Mouse (Mus musculus) spleen, postnatal 10 days (tissue): ENCODE results near the gene Ddx58.

Experiments used
- DNase-seq, 2 experiments: peaks; one replicate each; pipeline ENCODE4 v3.0.0; 2021 to 2022; ENCODE audit warnings: low spot score in 2 of 2

Ddx58 gene

DNA sequence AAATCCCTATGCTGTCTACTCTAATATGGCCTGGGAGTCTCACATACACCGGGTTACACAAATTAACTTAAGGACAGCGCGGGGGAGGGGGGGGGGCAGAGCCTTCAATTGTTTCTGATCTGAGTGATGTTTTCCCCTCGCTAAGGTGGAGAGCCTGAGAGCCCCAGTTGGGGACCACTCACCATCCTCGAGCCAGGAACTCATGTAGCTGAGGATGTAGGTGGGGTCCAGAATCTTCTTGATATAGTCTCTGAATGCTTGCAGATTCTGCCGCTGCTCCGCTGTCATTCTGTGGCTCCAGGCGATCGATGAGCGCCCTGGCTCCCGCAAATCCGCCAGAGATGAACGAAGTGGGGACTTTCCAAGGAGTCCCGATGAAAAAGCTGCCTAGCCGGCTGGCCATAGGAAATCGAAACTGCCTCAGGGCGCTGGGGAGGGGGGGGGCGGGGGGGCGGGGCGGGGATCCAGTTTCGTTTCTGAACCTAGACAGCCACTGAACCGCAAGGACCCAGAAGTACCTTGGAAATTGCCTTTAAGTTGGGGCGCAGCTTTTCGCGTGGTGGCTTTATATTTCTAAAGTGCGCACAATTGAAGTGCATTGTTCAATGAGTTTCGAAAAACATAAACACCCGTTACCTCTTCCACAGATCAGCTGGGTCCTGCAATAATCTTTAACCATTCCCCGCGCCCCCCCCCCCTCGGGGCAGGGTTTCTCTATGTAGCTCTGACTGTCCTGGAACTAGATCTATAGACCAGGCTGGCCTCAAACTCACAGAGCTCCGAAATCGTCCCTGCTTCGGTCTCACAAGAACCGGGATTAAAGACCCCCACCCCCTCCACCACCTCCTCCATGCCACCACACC, at the start of gene Ddx58:
Gene Ddx58 (minus strand): TSS at position 420 of the 863 bp plus-strand sequence.
- peak; percentile 35 to 37 for DNase-seq

DNA sequence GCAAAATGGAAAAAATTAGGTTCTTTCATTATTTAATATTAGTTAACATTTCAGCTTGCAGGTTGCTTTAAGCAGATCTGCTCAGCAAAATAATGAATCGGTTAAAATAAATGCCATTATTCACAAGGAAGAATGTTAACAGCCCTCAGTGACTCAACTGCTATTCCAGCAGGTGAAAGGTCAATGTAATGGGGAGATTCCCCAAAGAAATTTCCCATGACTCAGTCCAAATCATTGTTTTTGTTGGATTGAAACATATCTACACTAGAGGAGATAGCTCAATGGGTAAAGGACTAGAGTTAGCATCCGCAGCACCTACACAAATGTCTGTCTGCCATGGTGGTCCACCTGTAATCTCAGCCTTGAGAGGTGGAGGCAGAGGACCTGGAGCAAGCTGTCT, 49.4 kb upstream of the Ddx58 start:
- DNase-seq = no peak

DNA sequence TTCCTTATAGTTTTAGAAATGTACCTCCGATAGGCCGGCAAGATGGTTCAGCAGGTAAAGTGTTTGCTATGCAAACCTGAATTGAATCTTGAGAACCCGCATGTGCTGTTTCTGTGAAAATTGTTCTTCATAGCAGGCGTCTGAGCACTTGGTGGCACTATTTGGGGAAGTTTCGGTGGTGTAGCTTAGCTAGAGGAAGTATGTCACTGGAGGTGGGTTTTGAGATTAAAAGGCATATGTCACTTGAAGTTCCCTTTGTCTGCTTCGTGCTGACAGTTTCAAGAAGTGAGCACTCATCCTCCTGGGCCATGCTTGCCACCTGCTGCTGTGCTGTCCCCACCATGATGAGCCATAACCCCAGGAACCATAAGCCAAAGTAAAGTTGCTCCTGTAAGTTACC, 47.8 kb upstream of the Ddx58 start:
- no peak for DNase-seq

DNA sequence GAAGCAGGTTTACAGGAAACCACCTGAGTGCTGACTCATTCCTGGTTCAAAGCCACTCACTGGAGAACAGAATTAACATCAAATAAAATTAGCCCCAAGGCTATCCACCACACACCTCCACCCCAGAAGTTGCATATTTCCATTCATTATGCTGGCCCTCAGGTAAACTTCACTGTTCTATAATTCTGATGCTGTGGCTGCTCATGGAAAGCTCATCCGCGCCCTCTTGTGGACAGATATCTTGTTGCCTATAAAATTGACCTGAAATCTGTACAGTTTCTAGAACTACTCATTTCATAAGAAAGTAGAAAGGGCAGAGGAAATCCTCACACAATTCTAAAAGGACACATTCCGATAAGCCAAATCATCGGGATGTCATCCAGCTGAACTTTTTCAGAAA, 46.0 kb upstream of the Ddx58 start:
- DNase-seq = peak; percentile 47 to 80

DNA sequence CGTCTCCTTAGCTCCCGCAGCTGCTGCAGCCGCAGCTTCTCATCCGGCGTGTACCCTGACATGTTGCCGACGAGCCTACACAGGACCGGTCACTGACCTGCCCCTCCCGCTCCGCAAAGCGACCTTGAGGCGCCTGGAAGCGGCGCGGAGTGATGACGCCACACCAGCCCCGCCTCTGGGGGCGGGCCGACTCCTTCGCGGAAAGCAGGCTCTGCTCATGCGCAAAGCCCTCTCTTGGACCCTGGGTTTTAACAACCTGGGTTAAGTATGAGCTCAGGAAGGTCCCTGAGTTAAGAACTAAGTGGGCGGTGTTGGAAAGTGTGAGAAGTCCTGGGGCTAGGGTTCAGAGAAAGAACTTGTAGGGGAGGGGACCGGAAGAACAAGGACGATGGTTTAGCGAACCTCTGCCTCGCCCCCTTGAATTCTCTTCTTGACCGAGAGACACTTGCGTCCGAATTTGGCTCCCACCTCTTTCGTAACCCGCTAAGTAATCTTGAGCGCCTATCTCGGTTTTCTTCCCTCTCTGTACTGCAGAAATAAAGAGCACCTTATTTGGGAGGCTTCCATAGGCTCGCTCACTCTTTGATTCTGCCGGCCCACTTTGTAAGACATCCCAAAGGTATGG, 39.8 kb upstream of the Ddx58 start, which contains the start of gene Ndufb6:
Gene Ndufb6 (minus strand): TSS at position 146 of the 625 bp plus-strand sequence.
- peak; percentile 95 to 97 for DNase-seq

DNA sequence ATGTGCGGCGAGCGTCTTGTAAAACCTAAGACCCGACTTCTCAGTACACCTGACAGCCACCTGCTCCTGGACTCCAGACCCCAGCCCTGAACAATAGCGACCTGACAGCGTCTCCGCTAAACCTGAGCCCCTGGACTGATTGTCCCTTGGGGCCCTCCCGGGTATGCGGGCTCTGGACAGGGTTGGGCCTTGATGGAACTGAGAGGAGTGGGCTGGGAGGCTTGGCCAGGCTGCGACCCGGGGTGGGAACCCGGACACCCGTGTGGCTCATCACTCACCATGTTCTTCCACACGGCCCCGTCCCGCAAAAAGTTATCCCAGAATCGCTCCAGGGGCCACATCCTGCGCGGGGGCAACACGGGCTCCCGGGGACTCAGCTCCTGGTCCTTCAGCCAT, 39.2 kb upstream of the Ddx58 start:
- DNase-seq = no peak

DNA sequence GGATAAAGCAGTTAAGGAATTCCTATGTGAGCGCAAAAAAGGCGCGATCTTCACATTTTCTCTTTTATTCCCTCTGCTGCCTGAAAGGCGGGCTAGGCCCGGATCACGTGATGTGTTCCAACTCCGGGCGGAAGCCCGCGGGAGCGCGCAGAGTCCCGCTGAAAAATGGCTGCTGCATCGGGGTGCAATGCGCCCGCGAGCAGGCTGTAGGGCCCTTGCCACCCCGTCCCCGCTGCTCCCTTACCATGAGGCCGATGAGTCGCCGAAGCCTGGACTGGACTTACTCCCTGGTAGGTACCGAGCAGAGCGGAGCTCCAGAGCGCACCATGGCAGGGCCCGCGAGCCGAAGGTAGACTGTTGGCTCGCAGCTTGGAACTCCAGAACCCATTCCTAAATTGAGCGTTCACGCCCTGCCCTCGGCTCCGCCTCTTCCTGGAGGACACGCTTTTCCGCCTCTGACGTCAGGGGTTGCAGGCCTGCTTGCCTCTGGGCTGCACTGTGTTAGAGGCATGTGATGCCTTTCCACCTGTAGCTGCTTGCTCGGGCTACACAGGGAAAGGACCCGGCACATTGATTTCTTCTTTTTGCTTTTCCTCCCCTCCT, 29.9 kb upstream of the Ddx58 start, which contains the start of the genes Smim27 and Topors:
Gene Smim27 (plus strand): TSS at position 150 of the 603 bp plus-strand sequence.
Gene Topors (minus strand): TSS at position 421 of the 603 bp plus-strand sequence.
- peak; percentile 91 for DNase-seq

DNA sequence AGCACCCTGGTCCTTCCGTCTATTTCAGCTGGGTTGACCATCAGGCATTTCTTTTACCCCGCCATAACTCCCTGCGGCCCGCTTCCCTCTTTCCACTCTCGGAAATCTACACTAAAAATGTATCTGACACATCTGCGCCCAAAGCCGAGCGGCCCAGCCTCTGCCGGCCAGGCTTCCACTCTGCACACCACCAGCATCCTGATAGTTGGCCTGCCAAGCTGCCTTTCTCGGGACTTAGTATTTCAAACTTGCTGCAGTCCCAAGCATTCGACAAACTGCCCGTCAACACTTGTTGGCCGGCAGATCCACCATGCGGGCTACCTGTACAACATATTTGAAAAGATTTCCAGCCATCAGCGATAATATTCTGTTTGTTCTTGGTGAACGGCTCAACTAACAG, 29.2 kb upstream of the Ddx58 start:
- DNase-seq = peak in 1 of 2 experiments; percentile 52

DNA sequence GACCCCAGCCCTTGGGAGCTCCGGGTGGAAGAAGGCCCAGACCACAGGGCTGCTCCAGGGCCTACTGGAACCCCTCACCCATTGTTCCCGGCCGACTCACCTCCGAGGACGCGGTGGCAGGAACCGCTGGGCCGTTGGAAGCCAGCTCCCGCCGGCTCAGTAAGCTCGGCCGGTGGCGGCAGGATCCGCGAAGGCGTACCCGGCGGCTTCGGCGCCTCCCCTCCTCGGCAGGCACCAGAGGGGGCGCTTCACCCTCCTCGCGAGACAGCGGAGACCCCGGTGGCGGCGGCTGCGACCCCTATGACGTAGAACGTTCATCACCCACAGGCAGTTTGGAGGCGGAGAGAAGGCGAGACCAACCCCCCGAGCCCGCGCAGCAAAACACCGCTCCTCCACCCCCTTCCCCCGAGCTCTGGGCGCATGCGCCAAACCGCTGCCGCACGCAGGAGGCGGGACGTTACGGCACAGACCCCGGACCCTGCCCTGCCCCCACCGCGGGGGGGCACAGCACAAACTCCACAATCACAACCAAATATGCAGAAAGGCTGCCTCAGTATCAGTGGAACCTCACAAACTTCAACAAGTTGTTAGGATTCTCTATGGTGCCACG, 28.7 kb upstream of the Ddx58 start:
- DNase-seq = peak; percentile 88 to 91

DNA sequence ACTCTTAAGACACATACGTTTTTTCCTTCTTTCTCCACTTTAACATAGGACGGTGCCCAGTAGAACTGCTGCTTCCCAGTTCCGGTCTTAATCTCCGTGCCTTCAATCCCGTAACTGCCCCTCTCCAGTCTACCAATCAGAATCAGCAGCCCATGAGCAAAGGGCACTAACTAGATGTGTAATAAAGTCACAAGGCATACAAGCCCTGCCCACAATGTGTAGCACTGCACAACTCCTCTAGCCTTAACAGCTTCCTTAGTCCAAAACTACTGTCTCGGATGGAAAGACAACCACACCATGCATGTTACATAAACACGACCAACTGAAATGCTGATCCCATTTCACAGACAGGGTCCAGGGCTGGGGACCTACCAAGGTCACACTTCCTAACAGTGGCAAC, 28.1 kb upstream of the Ddx58 start:
- no peak for DNase-seq

DNA sequence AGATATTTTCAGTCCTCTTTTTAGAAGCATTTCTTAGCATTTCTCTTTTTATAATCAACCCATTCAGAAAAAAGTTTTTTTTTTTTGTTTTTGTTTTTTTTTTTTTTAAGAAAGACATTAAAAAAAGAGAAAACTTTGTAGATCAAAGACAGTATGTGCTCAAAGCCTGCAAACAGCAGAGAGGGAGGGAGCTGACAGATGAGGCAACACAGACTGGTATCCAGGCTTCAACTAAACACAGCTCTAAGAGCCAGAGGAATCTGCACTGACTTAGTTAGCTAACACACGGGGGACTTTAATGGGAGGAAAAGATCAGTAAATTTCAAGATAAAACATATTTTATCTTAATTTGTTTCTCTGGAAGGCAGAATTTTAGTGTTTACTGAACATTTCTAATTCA, 24.7 kb upstream of the Ddx58 start:
- DNase-seq = no peak

DNA sequence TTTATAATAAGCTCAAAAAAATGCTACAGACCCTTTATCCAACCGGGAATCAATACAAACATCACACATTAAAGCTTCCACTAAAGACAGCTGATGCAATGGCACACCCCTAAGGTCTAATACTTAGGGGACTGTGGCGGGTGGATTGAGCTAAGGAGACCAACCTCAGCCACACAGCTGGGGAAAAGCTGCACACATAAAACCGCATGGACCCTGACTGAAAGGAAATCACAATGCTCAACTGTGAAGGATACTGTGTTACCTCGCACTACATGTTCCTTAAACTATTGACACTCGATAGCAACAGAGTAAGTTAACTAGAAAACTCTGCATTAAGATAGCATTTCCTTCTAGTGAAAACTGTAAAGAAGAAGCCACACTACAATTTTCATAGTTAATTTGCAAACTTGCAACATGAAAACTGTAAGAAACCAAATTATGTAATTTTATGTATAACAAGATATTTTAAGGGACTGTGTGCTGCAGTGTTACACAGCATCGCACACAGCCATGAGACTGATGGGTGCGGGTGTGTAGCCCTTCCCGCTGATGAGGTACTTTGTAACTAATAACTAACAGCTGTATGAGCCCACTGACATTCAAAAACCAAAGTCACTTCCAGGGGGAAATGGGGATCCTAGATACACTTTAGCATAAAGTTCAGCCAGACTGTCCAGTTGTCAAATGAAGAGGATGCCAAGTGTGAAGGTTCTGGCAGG, 14.9 kb upstream of the Ddx58 start:
- DNase-seq = no peak

DNA sequence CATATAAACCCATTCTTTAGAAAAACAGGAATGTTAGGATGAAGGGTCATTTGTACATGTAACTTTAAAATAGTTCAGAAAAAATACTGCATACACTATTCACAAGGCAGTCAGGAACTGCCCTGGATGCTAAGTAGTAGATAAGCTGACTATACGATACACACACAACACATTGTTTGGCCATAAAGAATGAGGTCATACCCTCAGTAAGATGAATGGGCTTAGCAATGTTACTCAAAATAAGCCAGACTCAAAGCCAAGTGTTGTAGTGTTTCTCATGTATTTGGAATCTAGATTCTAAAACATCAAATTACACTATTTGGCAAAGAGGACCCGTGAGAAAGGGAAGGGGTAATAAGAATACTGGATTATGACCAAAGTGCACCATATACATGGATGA, 14.1 kb upstream of the Ddx58 start:
- no peak for DNase-seq

DNA sequence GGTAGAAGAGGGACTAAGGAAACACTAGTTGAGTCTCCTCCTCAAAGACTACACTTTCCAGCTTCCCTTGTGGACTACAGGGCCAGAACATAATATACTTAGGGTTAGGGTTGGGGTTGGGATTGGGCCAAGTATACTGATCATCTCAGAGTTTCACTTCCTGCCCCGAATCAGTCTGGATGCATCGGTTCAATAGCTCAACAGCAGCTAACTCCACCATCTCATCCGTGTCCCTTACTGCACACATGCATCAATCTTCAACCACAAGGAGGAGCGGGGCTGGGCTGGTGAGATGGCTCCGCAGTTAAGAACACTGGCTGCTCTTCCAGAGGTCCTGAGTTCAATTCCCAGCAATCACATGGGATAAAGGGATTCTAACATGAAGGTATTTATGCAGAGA, 11.4 kb upstream of the Ddx58 start:
- no peak for DNase-seq

DNA sequence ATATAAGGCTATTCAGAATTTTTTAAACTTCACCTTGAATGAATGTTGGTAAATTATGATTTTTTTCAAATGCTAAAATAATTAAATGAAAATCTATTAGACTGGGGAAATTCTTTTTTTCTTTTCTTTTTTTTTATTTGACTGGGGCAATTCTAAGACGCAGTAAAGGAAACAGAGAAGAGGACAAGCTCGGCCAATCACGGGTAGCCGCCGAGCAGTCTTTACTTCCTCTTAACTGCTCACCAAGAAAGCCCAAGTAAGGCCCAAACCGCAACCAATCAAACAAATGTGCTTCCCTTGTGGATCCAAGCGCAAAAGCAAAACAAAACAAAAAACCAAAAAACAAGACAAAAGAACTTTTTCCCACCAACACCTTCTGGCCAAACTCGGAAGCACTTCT, 4.4 kb upstream of the Ddx58 start:
- DNase-seq = peak in 1 of 2 experiments; percentile 35

DNA sequence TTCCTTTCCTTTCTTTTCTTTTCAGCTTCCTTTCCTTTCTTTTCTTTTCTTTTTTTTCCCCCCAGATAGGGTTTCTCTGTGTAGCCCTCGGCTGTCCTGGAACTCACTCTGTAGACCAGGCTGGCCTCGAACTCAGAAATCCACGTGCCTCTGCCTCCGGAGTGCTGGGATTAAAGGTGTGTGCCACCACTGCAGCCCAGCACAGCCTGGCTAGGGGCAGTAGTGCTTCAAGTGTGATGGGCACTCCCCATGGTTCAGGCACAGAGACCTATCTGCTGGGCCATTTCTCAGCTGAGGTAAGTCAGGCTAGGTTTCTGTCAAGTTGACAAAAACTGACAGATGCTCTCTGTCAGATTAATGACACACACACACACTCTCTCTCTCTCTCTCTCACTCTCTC, 3.4 kb upstream of the Ddx58 start:
- no peak for DNase-seq

DNA sequence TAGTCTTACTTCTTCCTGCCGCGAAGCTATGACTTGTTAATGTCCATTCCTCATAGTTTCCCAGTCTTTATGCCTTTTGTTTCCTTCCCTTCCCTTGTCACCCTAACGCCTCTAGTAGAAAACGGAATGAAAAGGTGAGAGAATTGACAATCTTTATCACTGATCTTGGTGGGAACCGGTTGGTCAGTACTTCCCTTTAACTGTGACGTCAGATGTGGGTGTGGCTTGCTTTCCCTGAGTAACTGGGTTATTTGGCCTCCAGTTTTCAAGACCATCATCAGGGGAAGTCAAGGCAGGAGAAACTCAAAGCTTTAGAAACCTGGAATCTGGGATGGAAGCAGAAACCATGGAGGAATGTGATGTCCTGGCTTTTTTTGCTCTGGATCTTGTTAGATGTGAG, 2.3 kb upstream of the Ddx58 start:
- DNase-seq = no peak

DNA sequence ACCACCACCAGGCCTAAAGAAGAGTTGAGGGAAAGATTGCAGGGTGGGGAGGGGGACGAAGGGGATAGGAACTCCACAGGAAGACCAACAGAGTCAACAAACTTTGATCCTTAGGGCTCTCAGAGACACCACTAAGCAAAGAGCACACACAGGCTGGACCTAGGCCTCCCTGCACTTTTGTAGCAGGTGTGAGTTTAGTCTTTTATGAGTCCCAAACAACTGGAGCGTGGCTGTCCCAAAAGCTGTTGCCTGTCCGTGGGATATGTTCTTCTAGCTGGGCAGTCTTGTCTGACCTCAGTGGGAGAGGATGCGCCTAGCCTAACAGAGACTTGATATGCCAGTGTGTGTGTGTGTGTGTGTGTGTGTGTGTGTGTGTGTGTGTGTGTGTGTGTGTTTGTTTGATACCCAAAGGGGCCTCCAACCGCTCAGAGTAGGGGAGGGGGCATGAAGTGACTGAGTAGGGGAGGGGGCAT, 680 bp upstream of the Ddx58 start:
- no peak for DNase-seq

DNA sequence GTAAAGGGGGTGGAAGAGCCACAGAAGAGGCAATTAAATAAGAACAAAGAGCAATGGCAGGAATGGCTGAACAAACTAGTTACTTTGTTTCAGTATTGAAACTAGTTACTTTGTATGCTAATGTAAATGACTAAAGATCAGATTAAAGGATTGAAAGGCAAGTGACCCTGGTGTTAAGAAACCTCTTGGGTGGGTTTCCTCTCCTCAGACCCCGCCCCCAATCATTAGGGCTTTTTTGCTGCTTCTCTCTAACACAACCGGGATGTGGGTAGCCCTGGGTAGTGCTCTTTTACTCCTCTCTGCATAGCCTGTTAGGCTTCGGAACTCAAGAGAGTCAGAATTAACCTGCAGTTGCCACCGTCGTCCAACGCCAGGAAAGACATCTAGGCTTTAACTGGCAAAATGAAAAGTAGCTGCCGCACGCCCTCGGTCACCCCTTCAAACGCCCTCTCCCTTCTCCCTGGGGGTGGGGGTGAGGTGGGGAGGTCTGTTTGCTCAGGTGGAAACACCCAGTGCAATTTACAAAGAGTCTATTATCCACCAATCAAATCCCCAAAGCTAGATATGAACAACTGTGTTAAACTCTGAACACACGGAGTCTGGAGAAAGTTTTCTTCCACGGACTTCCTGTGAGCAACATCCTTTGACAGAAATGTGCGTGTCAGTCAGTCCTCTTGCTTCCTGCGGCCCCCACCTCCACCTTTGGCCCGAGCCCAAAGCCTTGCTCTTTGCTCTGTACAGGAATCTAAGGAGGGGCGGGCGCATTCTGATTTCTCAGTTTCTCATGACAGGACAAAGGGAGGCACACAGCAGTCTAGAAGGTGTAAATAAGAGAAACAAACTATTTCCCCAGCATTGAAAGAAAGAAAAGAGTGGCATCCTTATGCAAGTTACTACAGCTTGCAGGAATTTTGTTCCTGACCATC, 882 bp downstream of the Ddx58 start:
- DNase-seq = peak in 1 of 2 experiments; percentile 54

DNA sequence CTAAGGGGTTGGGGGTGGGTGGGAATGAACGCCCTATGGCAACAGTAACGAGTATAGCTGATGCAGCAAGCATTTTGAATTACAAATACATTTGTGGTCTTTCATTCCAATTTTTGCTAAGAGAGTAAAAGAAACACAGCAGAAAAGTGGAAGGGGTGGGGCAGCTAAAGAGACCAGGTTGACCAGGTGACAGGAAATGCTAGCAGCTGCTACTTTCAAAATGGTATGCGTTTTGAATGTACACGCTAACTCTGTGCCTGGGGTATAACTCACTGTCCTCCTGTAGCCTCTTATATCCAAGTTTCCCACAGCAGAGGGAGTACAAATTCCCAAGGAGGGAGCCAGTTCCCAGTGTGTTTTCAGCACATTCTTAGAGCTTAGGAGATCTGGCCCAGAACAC, 2.8 kb downstream of the Ddx58 start:
- DNase-seq = peak in 1 of 2 experiments; percentile 23
